Mouse (Mus musculus) stomach, postnatal 0 days (tissue): Measurements from ENCODE around the gene Il13. TPM values are rescaled to one million over a fixed set of nuclear protein-coding genes. Genes with fewer than 3 reads are reported as not detected.

Experiments used
- ATAC-seq: fragments of 200-750 bp; cut with Nextera tagmentation; 2 replicates; pipeline ENCODE4 v1.8.0; 2017; ENCODE audit not compliant: low FRiP score, low TSS enrichment
- DNase-seq: peaks from one replicate; pipeline ENCODE4 v3.0.0-alpha.2; 2016; ENCODE audit warnings: low spot score
- H3K27ac ChIP-seq: fragments of 300-500 bp; sonication (generic); replicated peaks from 2 replicates; pipeline ENCODE4 v1.5.1; 2014; ENCODE audit warnings: mild to moderate bottlenecking, control low read depth
- H3K27me3 ChIP-seq: fragments of 300-500 bp; sonication (generic); 2 replicates; pipeline ENCODE4 v1.6.1; 2014; ENCODE audit warnings: low read length; ENCODE audit not compliant: control insufficient read depth, insufficient read depth
- H3K36me3 ChIP-seq: fragments of 300-500 bp; sonication (generic); 2 replicates; pipeline ENCODE4 v1.6.1; 2014; ENCODE audit warnings: low read length, mixed read lengths; ENCODE audit not compliant: control insufficient read depth, insufficient read depth
- H3K4me1 ChIP-seq: fragments of 300-500 bp; sonication (generic); replicated peaks from 2 replicates; pipeline ENCODE4 v1.6.1; 2014; ENCODE audit warnings: antibody characterized with exemption; ENCODE audit not compliant: control insufficient read depth, insufficient read depth
- H3K4me2 ChIP-seq: fragments of 300-500 bp; sonication (generic); replicated peaks from 2 replicates; pipeline ENCODE4 v1.6.1; 2014; ENCODE audit warnings: low read depth, mild to moderate bottlenecking, control low read depth, moderate library complexity
- H3K4me3 ChIP-seq: fragments of 300-500 bp; sonication (generic); 2 replicates; pipeline ENCODE4 v1.5.1; 2014; ENCODE audit warnings: low read depth, low read length, control low read depth
- H3K9ac ChIP-seq: fragments of 300-500 bp; sonication (generic); 2 replicates; pipeline ENCODE4 v1.6.1; 2014; ENCODE audit warnings: mild to moderate bottlenecking, low read length, control low read depth, mixed read lengths
- H3K9me3 ChIP-seq: fragments of 300-500 bp; sonication (generic); 2 replicates; pipeline ENCODE4 v1.6.1; 2016; ENCODE audit warnings: low read length; ENCODE audit not compliant: control insufficient read depth
- CTCF ChIP-seq: IDR thresholded peaks from 2 replicates; pipeline ENCODE4 v1.5.1; 2016; ENCODE audit warnings: antibody characterized with exemption, low read depth, mild to moderate bottlenecking, moderate library complexity
- EP300 ChIP-seq: optimal IDR thresholded peaks from 2 replicates; pipeline ENCODE3; 2016; ENCODE audit warnings: antibody characterized with exemption
- WGBS: fragments of 180-500 bp; shearing (Covaris S2); extraction: QIAGEN DNeasy Blood & Tissue Kit; methylation state at CpG from one replicate; pipeline ENCODE4 v1.1.7; 2014; 5-methylcytosine and 5-hydroxymethylcytosine counted together
- polyA plus RNA-seq: library from polyadenylated mRNA; unstranded; fragments of >200 nt; fragmentation: Nextera tagmentation; extraction: Ambion mirVana; gene quantifications from 2 replicates; pipeline ENCODE4 v1.2.1, GENCODE M21; 2015

The Il13 gene
- polyA plus RNA-seq, 1 experiment from 2014 or later = not detected

- 79% methylated on average over 6 of the region's 6 CpGs for WGBS
- DNase-seq = no peak
These were observed 25.3 kb downstream of the Il13 start for GRCm38 (mm10) chr11:53609231-53609630.

DNA sequence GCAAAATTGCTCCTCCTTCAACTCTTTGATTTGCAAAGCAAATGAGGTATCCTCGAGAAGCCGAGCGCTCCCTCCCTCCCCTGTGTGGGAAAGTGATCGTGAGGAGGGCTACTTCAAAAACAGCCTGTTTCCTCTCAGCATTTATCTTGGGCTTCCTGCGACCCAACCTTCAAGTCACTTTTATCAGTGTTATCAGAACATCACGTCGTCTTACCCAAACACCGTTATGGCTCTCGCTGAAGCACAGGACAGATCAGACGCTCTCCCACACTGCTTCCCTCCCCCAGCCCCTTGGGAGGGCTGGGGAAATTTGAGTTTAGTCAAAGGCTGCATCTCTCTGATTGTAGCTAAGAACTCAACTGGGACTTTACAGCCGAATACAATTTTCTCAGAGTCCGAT lies 28.9 kb downstream of the Il13 start:
- H3K4me2 ChIP-seq = no peak overlapping the region
- no peak for DNase-seq
- TF ChIP-seq CTCF (no peak), EP300 (no peak)
- H3K9ac ChIP-seq = no peak overlapping the region
- no peaks in the 10 kb centered on the region for H3K9me3 ChIP-seq
- H3K4me3 ChIP-seq = no peak overlapping the region
- H3K27me3 ChIP-seq = no peaks in the 10 kb centered on the region
- WGBS = 19% methylated on average over 12 of the region's 12 CpGs
- no peak for ATAC-seq
- H3K27ac ChIP-seq = no peak overlapping the region
- H3K4me1 ChIP-seq = no peaks in the 10 kb centered on the region
- no peaks in the 10 kb centered on the region for H3K36me3 ChIP-seq

More at GRCm38 (mm10) chr11:53609231-53609630, 25.3 kb downstream of the Il13 start:
- Histone ChIP-seq H3K27me3 (no peaks in the 10 kb centered on the region), H3K9me3 (no peaks in the 10 kb centered on the region), H3K4me2 (no peak overlapping the region), H3K4me3 (no peak overlapping the region), H3K27ac (no peak overlapping the region), H3K9ac (no peak overlapping the region), H3K4me1 (no peaks in the 10 kb centered on the region), H3K36me3 (no peaks in the 10 kb centered on the region)
- ATAC-seq = no peak
- TF ChIP-seq CTCF (no peak), EP300 (no peak)

- Histone ChIP-seq H3K9me3 (no peaks in the 10 kb centered on the region), H3K4me3 (no peak overlapping the region), H3K27ac (no peak overlapping the region), H3K9ac (no peak overlapping the region), H3K27me3 (no peaks in the 10 kb centered on the region), H3K4me1 (no peaks in the 10 kb centered on the region), H3K4me2 (no peak overlapping the region), H3K36me3 (no peaks in the 10 kb centered on the region)
- 95% methylated on average over 3 of the region's 3 CpGs for WGBS
- TF ChIP-seq EP300 = no peak
- no peak for ATAC-seq
- DNase-seq = no peak
These were observed 29.5 kb downstream of the Il13 start for GRCm38 (mm10) chr11:53604983-53605382.

GRCm38 (mm10) chr11:53591116-53591515 lies 43.4 kb downstream of the Il13 start:
- H3K4me1 ChIP-seq = no peaks in the 10 kb centered on the region
- no peak for ATAC-seq
- no peak overlapping the region for H3K4me2 ChIP-seq
- H3K27ac ChIP-seq = no peak overlapping the region
- 95% methylated on average over 5 of the region's 5 CpGs for whole genome bisulfite sequencing
- no peak for DNase-seq
- 0 out of 2 replicates have a peak, but pooled peaks cover 3% of the 10 kb centered on the region for H3K36me3 ChIP-seq
- H3K27me3 ChIP-seq = no peaks in the 10 kb centered on the region
- no peak overlapping the region for H3K9ac ChIP-seq
- TF ChIP-seq EP300 (no peak), CTCF (no peak)
- H3K9me3 ChIP-seq = no peaks in the 10 kb centered on the region
- H3K4me3 ChIP-seq = no peak overlapping the region

GRCm38 (mm10) chr11:53590368-53590768 lies 44.1 kb downstream of the Il13 start:
- H3K9ac ChIP-seq = no peak overlapping the region
- WGBS = 48% methylated on average over 15 of the region's 15 CpGs
- H3K27me3 ChIP-seq = no peaks in the 10 kb centered on the region
- H3K36me3 ChIP-seq = 0 out of 2 replicates have a peak, but pooled peaks cover 3% of the 10 kb centered on the region
- no peaks in the 10 kb centered on the region for H3K9me3 ChIP-seq
- H3K4me1 ChIP-seq = no peaks in the 10 kb centered on the region
- DNase-seq = peak; percentile 40
- TF ChIP-seq CTCF (peak; percentile 74), EP300 (no peak)
- no peak for ATAC-seq
- no peak overlapping the region for H3K4me3 ChIP-seq
- no peak overlapping the region for H3K4me2 ChIP-seq
- H3K27ac ChIP-seq = no peak overlapping the region

- no peak overlapping the region for H3K27ac ChIP-seq
- DNase-seq (no peak), ATAC-seq (no peak)
- 75% methylated on average over 8 of the region's 8 CpGs for WGBS
- peaks cover 7% of the 10 kb centered on the region; the same call in 1 of the 2 replicates for H3K36me3 ChIP-seq
- no peaks in the 10 kb centered on the region for H3K4me1 ChIP-seq
- no peak overlapping the region for H3K9ac ChIP-seq
- no peak for TF ChIP-seq EP300
- no peak for TF ChIP-seq CTCF
- no peak overlapping the region for H3K4me3 ChIP-seq
- no peaks in the 10 kb centered on the region for H3K27me3 ChIP-seq
- no peak overlapping the region for H3K4me2 ChIP-seq
- H3K9me3 ChIP-seq = no peaks in the 10 kb centered on the region
These were observed 46.2 kb downstream of the Il13 start for GRCm38 (mm10) chr11:53588279-53588678.
